19 mouse cellular contexts compared by ENCODE assay signal in genomic region chr13:76305655-76306365, GRCm38 (mm10). TPM values are rescaled to one million over a fixed set of nuclear protein-coding genes. Genes with fewer than 3 reads are reported as not detected.
DNase-seq lines count a peak whose midpoint lies in the region; ATAC-seq and TF ChIP-seq lines count a peak whose summit lies in the region.
"Had no signal": no experiment of that assay in that cellular context is flagged by ENCODE, and none has a peak within 500 bp of the region (broad histone marks: within the 10 kb centered on the region; RNA-seq: fewer than 3 reads in every experiment).

No protein-coding gene starts in this region.

- intact Hi-C loops in heart, postnatal 36 days (cut with DNase I) = no loop called here

- no peak overlapping the region for H3K27ac ChIP-seq in hindbrain, embryonic 15.5 days (replicated peaks)
- no peak overlapping the region for H3K27ac ChIP-seq in hindbrain, embryonic 13.5 days
- no peak overlapping the region for H3K27ac ChIP-seq in midbrain, postnatal 0 days (ENCODE audit: low read depth, low read length)
- no peak overlapping the region for H3K27ac ChIP-seq in midbrain, embryonic 16.5 days (ENCODE audit: low read length)
- H3K27ac ChIP-seq in stomach, embryonic 16.5 days (ENCODE audit: low read length) = peak overlapping the region; percentile 66; the same call in 1 of the 2 replicates
- H3K27ac ChIP-seq: kidney, postnatal 0 days; midbrain, embryonic 13.5 days; neural tube, embryonic 12.5 days had no signal

- TF ChIP-seq CTCF in midbrain, postnatal 0 days (IDR thresholded peaks at IDR 0.05) = no peak

- WGBS in hindbrain, embryonic 15.5 days = 48% methylated on average over 2 of the region's 2 CpGs
- 66% methylated on average over 2 of the region's 2 CpGs for WGBS in hindbrain, embryonic 13.5 days
- 63% methylated on average over 2 of the region's 2 CpGs for WGBS in midbrain, postnatal 0 days
- WGBS in midbrain, embryonic 16.5 days = 65% methylated on average over 2 of the region's 2 CpGs
- WGBS in stomach, embryonic 16.5 days = 51% methylated on average over 2 of the region's 2 CpGs

- no peaks in the 10 kb centered on the region for H3K27me3 ChIP-seq in hindbrain, embryonic 15.5 days
- H3K27me3 ChIP-seq in hindbrain, embryonic 13.5 days = no peaks in the 10 kb centered on the region
- no peaks in the 10 kb centered on the region for H3K27me3 ChIP-seq in midbrain, postnatal 0 days (ENCODE audit: insufficient read depth, low read length)
- H3K27me3 ChIP-seq in midbrain, embryonic 16.5 days (ENCODE audit: control insufficient read depth, insufficient read depth, low read depth, low read length) = no peaks in the 10 kb centered on the region
- no peaks in the 10 kb centered on the region for H3K27me3 ChIP-seq in stomach, embryonic 16.5 days (ENCODE audit: control insufficient read depth, insufficient read depth, low read length)
- H3K27me3 ChIP-seq: midbrain, embryonic 13.5 days; neural tube, embryonic 12.5 days had no signal

- no peaks in the 10 kb centered on the region; the same call in 1 of the 2 replicates for H3K4me1 ChIP-seq in hindbrain, embryonic 15.5 days (replicated peaks)
- no peaks in the 10 kb centered on the region for H3K4me1 ChIP-seq in hindbrain, embryonic 13.5 days (replicated peaks)
- H3K4me1 ChIP-seq in midbrain, postnatal 0 days (ENCODE audit: insufficient read depth, low read length) = no peaks in the 10 kb centered on the region
- H3K4me1 ChIP-seq in midbrain, embryonic 16.5 days (ENCODE audit: control insufficient read depth, insufficient read depth, low read length) = no peaks in the 10 kb centered on the region
- H3K4me1 ChIP-seq in stomach, embryonic 16.5 days (ENCODE audit: control insufficient read depth, insufficient read depth, low read length) = no peaks in the 10 kb centered on the region
- H3K4me1 ChIP-seq: midbrain, embryonic 13.5 days; neural tube, embryonic 12.5 days had no signal

- no peak overlapping the region for H3K9ac ChIP-seq in hindbrain, embryonic 15.5 days
- no peak overlapping the region for H3K9ac ChIP-seq in hindbrain, embryonic 13.5 days
- no peak overlapping the region for H3K9ac ChIP-seq in midbrain, postnatal 0 days (replicated peaks; ENCODE audit: low read length, poor library complexity, severe bottlenecking)
- H3K9ac ChIP-seq in midbrain, embryonic 16.5 days (ENCODE audit: low read depth, low read length) = no peak overlapping the region
- H3K9ac ChIP-seq in stomach, embryonic 16.5 days (ENCODE audit: low read length) = no peak overlapping the region
- H3K9ac ChIP-seq: midbrain, embryonic 13.5 days; neural tube, embryonic 12.5 days had no signal

- no peaks in the 10 kb centered on the region for H3K9me3 ChIP-seq in hindbrain, embryonic 15.5 days
- no peaks in the 10 kb centered on the region for H3K9me3 ChIP-seq in hindbrain, embryonic 13.5 days
- H3K9me3 ChIP-seq in midbrain, postnatal 0 days (ENCODE audit: low read length) = no peaks in the 10 kb centered on the region
- H3K9me3 ChIP-seq in midbrain, embryonic 16.5 days (replicated peaks; ENCODE audit: control insufficient read depth, low read length, poor library complexity, severe bottlenecking) = no peaks in the 10 kb centered on the region
- H3K9me3 ChIP-seq in stomach, embryonic 16.5 days (replicated peaks; ENCODE audit: control insufficient read depth, low read length) = no peaks in the 10 kb centered on the region
- H3K9me3 ChIP-seq: midbrain, embryonic 13.5 days; neural tube, embryonic 12.5 days had no signal

- peak; percentile 74 for ATAC-seq in hindbrain, embryonic 15.5 days (ENCODE audit: low FRiP score, low read depth)
- no peak for ATAC-seq in hindbrain, embryonic 13.5 days (ENCODE audit: low FRiP score)
- ATAC-seq in midbrain, postnatal 0 days (ENCODE audit: low FRiP score) = no peak; the same call in 1 of the 2 replicates
- no peak for ATAC-seq in midbrain, embryonic 16.5 days
- peak; percentile 74 for ATAC-seq in stomach, embryonic 16.5 days (ENCODE audit: insufficient read depth, low FRiP score)
- ATAC-seq: activated CD4-positive, CD25-positive, alpha-beta regulatory T cell, adult 4 months; midbrain, embryonic 13.5 days had no signal

- H3K4me3 ChIP-seq in hindbrain, embryonic 15.5 days = no peak overlapping the region
- H3K4me3 ChIP-seq in hindbrain, embryonic 13.5 days = no peak overlapping the region
- H3K4me3 ChIP-seq in midbrain, postnatal 0 days (ENCODE audit: low read depth, low read length) = no peak overlapping the region
- H3K4me3 ChIP-seq in midbrain, embryonic 16.5 days (ENCODE audit: low read depth, low read length) = no peak overlapping the region
- no peak overlapping the region for H3K4me3 ChIP-seq in stomach, embryonic 16.5 days (replicated peaks; ENCODE audit: low read length)
- H3K4me3 ChIP-seq: erythroblast, embryonic 14.5 days; midbrain, embryonic 13.5 days; neural tube, embryonic 12.5 days had no signal

- H3K36me3 ChIP-seq in hindbrain, embryonic 15.5 days = no peaks in the 10 kb centered on the region
- no peaks in the 10 kb centered on the region for H3K36me3 ChIP-seq in hindbrain, embryonic 13.5 days
- no peaks in the 10 kb centered on the region for H3K36me3 ChIP-seq in midbrain, postnatal 0 days (ENCODE audit: insufficient read depth, low read length)
- no peaks in the 10 kb centered on the region for H3K36me3 ChIP-seq in midbrain, embryonic 16.5 days (ENCODE audit: control insufficient read depth, insufficient read depth, low read length)
- no peaks in the 10 kb centered on the region for H3K36me3 ChIP-seq in stomach, embryonic 16.5 days (ENCODE audit: control insufficient read depth, insufficient read depth, low read length)
- H3K36me3 ChIP-seq: midbrain, embryonic 13.5 days; neural tube, embryonic 12.5 days had no signal

- DNase-seq in midbrain, postnatal 0 days (ENCODE audit: low spot score) = peak; percentile 78
- DNase-seq in cerebellum, adult 8-10 months = peak; percentile 89
- no peak for DNase-seq in heart, postnatal 36 days
- no peak for DNase-seq in embryo, embryonic 9.5 days (ENCODE audit: extremely low spot score)
- DNase-seq: embryo, embryonic 11 days; lung, postnatal 36 days had no signal

- no peak overlapping the region for H3K4me2 ChIP-seq in hindbrain, embryonic 15.5 days
- H3K4me2 ChIP-seq in hindbrain, embryonic 13.5 days = no peak overlapping the region
- no peak overlapping the region for H3K4me2 ChIP-seq in midbrain, postnatal 0 days (ENCODE audit: low read depth, low read length, poor library complexity, severe bottlenecking)
- H3K4me2 ChIP-seq in midbrain, embryonic 16.5 days (ENCODE audit: low read length) = no peak overlapping the region
- no peak overlapping the region for H3K4me2 ChIP-seq in stomach, embryonic 16.5 days (ENCODE audit: low read depth, low read length)
- H3K4me2 ChIP-seq: heart, embryonic 11.5 days; midbrain, embryonic 13.5 days; neural tube, embryonic 12.5 days had no signal

RNA-seq across cellular contexts. Expression of gene Fam81b, which starts 0.9 kb away (rescaled TPM):
- polyA plus RNA-seq in hindbrain, embryonic 15.5 days (2015; fragmentation: Nextera tagmentation; extraction: Ambion mirVana) = 0.58 and 1.3 TPM in 2 replicates
- 0.58 and 3.1 TPM in 2 replicates for polyA plus RNA-seq in hindbrain, embryonic 13.5 days (2015; fragmentation: Nextera tagmentation; extraction: Ambion mirVana)
- not detected in 2 replicates for total RNA-seq in midbrain, postnatal 0 days (2014; rRNA removed)
- polyA plus RNA-seq in midbrain, postnatal 0 days (2015; fragmentation: Nextera tagmentation; extraction: Ambion mirVana) = 0.21 and 0.37 TPM in 2 replicates
- 0.30 and 0.67 TPM in 2 replicates for polyA plus RNA-seq in midbrain, embryonic 16.5 days (2015; fragmentation: Nextera tagmentation; extraction: Ambion mirVana)
- not detected in 2 replicates for polyA plus RNA-seq in stomach, embryonic 16.5 days (2015; fragmentation: Nextera tagmentation; extraction: Ambion mirVana)
- total RNA-seq in heart, postnatal 36 days (2021) = not detected
- total RNA-seq: MEL had no signal
- polyA plus RNA-seq: activated CD4-positive, CD25-positive, alpha-beta regulatory T cell, adult 4 months; C2C12; erythroblast, embryonic 14.5 days; heart, embryonic 11.5 days; kidney, postnatal 0 days; limb, embryonic 14.5 days; neural tube, embryonic 12.5 days had no signal

Comparison
In these comparisons a context has a peak if more than half of its experiments do, and no peak if none do; other contexts are left out.
1. ATAC-seq: peak in hindbrain, embryonic 15.5 days (single experiment) and stomach, embryonic 16.5 days (single experiment); none in hindbrain, embryonic 13.5 days (single experiment), midbrain, postnatal 0 days (single experiment) and midbrain, embryonic 16.5 days (single experiment).
2. DNase-seq: peak in midbrain, postnatal 0 days (single experiment) and cerebellum, adult 8-10 months (single experiment); none in heart, postnatal 36 days (0 of 2) and embryo, embryonic 9.5 days (single experiment).